Mouse (Mus musculus) spleen, postnatal 10 days (tissue): ENCODE data around the gene Lsamp.
A peak's percentile ranks its signal among the peaks of the same experiment; 100 is the strongest.

ENCODE experiments used
- DNase-seq, 2 experiments: peaks; one replicate each; pipeline ENCODE4 v3.0.0; 2021 to 2022; ENCODE audit warnings: low spot score in 2 of 2

The Lsamp gene

DNA sequence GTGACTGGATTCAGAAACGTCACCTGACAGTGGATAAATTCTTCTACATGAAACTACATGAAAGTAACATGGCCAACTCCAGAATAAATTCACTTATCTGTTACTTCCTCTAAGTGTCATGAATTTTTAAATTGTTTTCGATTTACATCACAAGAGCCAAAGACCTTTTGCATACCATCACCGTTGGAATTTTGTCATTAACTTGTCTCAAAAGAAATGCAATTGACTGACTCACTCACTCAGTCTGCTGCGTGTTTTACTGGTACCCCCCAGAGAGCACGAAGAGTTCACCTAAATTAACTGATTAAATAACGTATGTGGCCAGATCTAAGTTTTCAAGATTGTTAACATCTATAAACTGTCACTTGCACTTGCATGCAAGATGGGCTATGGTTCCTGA, 672.7 kb downstream of the Lsamp start:
- no peak for DNase-seq

DNA sequence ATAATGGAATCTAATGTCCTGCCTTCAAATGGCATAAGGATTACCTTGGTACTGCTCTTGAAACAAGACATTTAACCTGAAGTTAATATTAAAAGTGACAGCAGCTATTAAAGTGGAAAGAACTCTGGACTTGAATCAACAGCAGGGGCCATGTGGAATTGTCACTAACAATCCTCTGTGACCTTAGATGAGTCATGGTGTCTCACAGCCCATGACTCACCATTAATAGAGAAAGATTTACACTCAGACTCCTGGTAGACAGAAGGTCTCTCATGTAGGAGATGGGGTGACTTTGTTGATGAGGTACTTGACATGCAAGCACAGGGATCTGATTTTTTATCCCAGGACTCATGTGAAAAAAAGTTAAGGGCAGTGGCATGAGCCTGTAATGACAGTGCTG, 701.4 kb downstream of the Lsamp start:
- no peak for DNase-seq

DNA sequence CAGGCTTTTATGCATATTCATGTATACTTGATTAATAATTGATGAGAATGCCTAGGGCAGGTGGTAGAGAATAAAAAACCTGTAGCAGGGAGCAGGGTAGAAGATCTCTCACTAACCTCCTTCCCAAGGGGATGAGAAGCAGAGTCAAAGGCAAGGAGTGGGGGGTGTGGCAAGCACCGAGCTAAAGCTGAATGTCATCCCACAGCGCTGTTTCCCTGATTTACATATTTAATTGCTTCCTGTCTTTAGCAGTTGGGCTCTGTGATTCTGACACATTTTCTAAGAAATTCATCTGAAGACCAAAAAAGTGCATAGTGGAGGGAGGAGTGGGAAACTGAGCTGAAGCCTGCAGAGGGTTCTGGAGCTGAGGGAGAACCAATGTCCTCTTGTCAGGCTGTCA, 708.1 kb downstream of the Lsamp start:
- no peak for DNase-seq

DNA sequence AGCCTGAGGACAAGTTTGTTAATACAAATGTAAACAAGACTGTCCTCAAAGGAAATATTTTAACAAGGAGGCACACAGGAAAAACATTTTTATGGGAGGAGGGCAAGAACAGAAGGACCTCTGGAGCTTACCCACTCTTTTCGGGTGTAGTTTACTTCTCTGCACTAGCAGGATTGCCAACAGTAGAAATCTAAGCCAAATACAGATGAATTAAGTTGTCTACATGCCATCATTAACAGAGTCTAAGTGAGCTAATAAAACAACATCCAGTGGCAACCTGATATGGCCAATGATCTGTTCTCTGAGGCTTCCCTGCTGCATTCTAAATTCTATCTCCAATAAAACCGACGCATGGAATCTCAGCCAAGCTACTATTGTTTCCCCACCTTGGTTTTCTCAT, 713.1 kb downstream of the Lsamp start:
- DNase-seq, result no peak

DNA sequence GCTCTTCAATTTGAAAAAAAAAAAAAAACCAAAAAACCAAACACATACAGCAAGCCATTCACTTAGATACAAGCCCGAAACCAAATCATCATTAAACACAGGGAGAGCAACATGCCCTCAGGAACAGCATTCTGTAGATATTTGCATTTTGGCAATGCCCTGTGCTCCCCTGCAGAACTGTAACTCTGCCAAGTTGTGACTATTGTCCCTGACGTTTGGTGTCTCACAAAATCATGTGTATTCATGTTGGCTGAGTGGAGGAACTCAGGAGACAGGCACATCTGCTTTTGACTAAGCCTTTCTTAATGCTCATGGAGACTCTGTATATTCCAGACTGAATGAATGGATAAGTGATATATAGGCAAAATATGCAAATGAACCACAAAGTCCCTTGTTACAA, 724.4 kb downstream of the Lsamp start:
- no peak for DNase-seq

DNA sequence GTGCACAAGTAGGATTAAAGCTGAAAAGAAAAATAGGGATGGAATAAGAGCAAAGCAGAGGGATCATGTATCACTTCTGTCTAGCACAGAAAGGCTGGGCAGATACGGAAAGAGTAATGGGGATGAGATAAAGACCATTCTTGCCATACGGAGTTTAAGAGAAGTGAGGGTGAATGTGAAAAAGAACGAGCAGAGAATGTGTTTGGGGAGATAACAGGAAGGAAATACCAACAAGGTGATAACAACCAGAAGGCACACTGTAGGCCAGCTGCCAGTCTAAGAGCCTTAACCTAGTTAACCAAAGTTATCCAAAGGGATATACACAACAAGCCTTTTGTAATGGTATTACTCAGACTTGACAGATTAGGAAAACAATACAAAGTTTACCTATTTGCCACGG, 725.4 kb downstream of the Lsamp start:
- no peak for DNase-seq

DNA sequence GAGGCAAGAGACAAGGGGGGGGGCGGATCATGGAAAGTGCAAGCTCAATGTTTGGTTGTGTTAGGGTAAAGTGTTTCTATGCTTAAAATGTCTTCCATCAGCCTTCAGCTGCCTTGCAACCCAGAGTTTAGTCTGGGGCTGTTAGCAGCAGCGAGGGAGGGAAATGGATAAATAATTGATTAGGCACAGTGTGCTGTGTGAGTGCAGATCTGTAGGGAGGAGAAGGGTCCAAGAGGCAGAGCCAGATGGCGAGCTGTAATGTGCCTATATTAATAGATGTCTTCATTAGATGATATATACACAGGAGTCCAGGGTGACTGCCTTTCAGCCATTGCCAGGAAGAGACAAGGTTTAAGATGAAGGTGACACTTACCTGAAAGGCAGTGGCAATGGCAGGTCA, 725.9 kb downstream of the Lsamp start:
- no peak for DNase-seq

DNA sequence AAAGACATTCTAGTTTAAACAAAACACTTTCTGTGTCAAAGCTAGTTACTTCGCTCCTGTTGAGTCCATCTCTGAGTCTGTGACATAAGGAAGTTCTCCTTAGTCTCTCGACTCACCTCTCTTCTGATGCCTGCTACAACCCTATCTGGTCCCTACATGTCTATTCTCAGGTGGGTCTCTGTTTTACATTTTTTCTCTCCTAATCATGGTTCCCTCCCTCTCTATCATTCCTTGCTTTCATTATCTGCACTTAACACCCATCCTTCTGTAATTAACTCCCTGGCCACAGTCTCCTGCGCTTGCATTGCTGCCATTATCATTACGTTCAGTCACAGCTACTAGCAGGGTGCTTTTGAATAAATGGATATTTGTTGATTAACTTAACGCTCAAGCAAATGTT, 726.3 kb downstream of the Lsamp start:
- no peak for DNase-seq

DNA sequence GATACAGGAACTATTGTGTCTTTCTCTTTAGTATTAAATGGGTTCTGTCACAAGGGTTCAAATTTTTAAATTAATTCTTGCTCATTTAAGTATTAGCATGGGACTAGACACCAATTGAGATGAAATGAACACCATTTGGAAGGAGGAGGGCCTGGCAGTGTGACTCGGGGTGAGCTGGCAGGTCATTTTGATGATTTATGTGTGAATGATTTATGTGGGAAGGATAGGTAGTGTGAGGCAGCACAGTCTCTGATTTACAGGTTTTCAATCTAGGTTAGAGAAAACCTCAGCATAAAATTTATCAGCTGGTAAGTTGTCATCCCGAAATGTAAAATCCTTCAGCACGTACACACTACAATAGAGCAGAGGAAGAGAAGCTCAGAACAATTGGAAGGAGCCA, 729.6 kb downstream of the Lsamp start:
- no peak for DNase-seq

DNA sequence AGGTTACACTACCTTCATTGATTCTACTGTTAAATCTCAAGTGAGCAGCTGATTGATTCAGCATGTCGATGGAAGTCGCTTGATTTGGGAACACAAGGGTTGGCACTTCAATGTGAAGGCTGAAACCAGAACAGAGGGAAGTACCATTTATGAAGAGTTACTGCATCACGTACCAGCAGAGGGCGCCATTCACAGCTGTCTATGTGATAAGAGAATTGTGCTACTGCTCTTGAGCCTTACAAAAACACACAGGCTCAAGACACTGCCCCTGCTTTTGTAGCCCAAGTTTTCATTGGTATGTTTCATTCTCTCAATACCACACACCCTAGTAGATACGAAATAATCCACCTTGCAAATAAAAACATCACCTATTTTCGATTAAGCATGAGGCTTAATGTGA, 754.9 kb downstream of the Lsamp start:
- DNase-seq, result peak in 1 of 2 experiments; percentile 11

DNA sequence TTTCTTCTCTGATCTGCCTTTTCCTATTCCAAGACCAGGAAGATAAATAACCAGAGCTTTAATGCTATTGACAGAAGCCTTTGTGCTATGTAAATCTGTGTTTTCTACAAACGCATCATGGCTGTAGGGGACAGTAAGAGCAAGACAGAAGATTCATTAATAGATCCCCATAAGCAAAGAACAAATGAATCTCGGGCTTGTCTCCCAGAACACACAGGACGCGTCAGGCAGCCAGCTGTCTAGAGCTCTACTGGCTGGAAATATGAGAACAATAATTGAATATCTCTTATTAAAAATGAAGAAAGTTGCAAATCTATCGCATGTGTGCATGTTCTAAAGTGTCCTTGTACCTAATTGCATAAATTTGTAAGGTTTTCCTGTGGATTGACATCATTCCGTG, 755.6 kb downstream of the Lsamp start:
- DNase-seq, result no peak

DNA sequence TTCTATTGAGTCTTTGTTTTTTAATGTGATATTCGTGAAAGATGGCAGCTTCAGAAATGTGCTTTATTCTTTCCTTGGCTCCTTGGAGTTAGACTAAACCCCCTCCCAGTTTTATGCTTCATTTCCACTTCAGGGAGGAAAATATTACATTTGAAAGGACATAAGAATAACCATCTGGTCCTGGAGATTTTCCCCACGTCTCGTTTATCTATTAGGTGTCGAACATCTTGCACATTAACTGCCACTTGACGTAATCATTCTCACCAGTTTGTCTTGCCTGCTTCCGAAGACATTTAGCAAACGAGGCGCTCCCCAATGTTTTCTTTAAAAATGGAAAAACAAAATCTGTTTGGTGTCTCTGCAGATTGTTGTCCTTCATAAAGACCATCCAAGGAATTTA, 756.1 kb downstream of the Lsamp start:
- no peak for DNase-seq

DNA sequence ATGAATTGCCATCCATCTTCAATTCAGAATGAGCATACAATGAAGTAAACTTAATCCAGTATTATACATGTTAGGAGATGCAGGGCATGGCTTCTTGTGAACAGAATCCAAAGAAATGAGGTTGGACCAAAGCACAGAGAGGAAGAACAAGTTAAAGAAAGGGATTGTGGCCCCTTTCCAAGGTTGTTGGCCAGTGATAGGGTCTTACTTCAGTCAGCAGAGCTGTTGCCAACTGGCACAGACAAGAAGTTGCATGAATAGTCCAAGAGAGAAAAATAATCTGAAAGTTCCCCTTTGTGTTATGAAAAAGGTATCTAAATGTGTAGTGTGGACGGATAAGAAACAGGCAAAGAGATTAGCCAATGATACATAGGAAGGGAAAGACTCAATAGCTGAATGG, 843.0 kb downstream of the Lsamp start:
- no peak for DNase-seq

DNA sequence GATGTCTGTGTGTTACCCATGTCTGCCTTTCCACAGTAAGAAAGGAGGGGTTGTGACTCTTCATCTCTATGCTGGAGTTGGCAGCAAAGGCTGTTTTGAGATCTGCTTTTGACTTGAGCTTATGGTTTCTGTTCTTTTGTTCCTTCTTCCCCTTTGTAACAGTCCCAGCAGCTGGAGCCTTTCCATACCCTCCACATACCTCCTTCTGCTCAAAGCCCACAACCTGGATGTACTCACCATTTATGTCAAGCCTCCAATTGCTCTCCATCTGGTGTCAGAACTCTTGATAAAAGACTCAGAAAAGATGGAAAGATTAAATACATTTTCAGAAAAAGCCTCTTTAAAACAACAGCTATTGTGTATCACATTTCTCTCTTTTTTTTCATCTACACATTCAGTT, 847.4 kb downstream of the Lsamp start:
- DNase-seq, result no peak

DNA sequence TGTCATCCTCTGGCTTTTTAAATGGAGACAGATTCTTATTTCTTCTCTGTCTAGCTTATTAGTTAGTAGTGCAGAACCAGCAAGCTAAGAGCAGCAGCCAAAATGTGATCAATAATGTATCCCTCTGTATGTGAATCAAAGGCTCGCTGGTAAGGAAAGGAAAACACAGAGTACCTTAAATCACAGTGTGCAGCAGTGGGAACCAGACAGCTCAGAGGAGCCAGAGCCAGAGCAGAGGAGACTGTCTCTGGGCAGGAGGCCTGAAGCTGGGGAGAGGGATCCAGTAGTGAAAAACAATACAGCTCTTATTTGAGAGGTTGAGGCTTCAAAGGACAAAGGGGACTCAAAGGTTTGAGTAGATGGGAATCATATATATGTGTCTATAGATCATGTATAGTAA, 857.6 kb downstream of the Lsamp start:
- no peak for DNase-seq

DNA sequence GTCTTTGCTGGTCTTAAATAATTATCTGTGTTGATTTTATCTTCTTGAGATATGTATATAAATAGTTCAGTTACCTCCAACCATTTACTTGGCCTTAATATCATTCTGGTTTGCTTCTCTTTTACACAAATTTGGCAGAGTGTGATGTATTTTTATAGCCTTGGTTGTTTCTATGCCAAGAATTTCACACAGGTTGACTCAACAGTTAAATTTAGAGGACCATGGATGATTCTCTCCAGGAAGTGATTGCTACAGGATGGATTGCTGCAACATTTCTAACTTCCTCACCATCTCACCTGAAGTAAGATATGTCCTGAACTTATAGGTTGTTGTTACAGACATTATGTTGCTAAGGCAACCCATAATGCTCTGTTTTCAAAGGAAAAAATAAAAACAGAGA, 882.6 kb downstream of the Lsamp start:
- no peak for DNase-seq

DNA sequence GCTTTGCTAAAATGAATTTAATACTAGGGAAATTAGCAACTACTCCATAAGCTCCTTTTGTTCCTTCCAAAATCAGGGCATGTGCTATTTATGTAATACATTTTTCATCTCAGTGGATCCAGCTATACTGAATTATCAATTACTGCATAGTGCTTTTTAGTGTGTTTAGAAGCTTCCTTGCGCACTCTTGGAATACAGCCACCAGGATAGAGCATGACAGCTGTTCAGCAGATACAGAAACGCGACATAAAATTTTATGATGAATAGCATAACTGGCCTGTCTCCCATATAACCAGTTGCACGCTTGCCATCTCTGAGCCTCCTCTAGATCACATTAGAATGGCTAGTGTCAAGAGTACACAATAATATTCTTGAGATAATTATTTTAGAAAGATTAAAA, 894.1 kb downstream of the Lsamp start:
- no peak for DNase-seq

DNA sequence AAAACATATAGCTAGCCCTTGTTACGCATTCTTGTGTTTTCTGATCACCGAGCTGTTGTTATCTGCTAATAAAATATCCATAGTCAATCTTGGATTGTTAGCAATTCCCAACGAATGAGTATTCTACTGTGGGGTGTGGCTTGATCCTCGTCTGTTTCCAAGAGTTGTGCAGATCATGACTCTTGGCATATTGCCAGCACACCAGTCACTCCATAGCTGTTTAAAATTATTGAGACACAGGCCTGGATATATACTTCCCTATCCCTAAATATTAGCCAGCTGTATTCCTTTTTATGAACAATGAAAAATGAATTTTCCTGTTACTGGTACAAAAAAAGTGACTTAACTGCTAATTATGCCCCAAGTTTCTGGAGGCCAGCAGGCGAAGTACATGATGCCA, 897.8 kb downstream of the Lsamp start:
- no peak for DNase-seq

DNA sequence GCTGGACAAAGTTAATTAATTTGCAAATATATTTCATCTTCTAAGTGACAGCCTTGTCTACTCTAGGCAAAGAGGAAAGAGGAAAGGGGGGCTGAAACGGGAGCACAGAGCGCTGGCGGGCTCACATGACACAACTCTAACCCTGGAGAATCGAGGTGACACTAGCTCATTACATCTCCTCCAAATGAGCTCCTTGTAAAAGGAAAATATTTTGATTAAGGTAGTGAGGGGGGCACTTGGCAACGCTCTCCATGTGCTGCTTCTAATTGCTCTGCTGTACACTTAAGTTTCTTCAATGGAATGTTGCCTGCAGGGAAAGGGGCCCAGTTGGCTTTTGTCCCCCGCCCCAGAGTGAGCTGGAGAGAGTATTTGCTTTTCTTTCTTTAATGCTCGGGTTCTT, 907.2 kb downstream of the Lsamp start:
- DNase-seq, result no peak

DNA sequence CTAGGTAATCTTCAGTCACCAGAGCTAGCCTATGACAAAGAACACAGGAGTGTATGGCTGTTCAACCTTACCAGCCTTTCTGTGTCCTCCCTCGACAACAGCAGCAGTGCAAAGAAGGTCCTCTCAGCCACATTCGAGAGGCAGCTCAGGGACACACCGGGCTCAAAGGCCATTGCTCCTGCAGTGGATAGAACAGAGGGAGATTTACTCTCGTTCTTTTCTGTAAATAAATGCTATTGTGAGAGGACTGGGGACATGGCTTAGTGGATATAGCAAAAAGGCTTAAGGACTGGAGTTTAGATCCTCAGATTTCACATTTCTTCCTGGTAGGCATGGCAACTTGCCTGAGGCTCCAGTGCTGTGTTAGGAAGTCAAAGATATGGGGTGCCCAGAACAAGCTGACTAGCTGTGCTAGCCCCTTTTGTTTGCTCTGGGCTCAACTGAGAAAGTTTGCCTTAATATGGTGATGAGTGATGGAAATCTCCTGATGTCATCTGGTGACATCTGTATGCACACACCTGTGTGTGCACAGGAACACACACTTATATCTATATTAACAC, 913.7 kb downstream of the Lsamp start:
- DNase-seq, result no peak

DNA sequence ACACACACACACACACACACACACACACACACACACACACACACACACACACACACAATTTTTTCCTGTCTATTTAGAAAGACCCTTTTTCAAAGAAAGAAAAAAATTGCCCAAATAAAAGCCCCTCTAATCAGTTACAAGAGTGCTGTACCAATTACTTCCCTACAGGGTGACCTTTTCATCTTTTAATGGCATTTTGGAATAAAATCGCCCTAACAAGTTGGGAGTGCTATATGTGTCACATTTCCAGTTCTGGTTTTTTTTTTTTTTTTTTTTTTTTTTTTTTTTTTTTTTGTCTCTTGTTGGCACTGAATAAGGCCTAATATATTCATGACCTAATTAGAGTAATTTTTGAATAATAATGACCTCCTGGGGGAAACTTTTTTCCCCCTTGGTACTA, 923.7 kb downstream of the Lsamp start:
- DNase-seq, result no peak

DNA sequence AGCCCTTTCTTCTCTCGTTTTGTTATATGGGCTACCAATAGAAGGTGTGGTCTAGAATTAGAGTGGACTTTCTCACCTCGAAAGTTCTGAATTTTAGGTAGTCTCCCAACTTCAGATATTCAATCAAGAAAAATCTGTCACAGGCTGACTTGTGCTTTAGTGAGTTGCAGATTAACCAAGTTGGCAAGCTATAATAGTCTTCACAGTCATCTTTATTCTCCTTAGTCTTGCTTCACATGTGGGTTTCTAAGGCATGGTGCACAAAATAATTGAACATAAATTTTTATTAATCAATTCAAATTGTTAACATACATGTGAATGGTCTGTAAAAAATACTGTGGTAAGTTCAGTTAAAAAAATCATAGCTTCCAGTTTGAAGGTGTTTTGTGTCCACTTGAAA, 930.0 kb downstream of the Lsamp start:
- no peak for DNase-seq

DNA sequence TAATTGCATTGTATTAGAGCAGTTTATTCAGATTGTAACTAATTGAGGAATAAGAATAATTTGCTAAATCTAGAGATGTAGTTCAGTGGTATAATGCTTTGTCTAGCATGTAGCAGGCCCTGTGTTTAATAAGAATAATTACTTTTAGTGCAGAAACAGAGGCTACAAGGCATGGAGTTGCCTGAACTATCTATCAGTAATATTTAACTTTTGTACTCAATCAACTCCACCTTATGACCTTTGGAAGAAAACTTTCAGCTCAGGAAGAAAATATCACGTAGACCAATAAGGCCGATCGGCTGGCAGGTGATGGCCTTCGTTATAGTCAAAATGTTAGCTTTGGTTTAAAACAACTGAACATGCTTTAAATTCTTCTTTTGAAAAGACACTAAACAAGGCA, 946.4 kb downstream of the Lsamp start:
- no peak for DNase-seq

DNA sequence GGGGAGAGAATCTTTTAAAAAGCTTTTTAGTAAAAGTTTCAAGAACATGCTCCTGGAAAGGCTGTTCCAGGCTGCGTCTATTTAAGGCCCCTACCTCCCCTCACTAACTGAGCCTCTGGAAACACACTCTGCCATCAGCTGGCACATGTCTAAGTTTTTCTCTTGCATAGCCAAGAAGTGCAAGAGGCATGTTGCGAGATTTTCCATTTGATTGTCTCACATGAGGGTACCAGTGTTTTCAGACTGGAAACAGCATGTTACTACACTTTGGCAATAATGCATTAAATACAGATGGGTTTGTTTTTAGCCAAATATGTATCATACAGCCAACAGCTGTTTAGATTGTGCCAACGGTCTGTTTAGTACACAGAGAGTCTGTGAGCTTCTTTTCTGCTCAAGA, 958.1 kb downstream of the Lsamp start:
- no peak for DNase-seq

DNA sequence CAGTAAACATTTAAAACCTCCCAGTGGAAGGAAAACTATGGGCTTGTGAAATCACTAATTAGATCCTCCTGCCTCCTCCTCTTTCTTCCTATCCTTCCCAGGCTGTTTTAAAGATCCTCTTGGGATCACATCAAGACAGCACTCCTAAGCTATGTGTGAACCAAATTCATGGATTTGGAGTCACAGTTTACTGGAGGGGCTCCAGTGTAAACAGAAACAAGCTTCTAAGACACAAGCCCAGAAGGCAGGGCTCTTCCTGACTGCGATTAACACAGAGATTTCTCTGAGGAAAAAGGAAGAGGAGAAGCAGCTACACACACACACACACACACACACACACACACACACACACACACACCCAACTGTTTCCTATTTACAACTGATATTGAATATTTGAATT, 961.7 kb downstream of the Lsamp start:
- DNase-seq, result no peak
